Mouse (Mus musculus) myocyte (in vitro differentiated cells): ENCODE results near the gene Slc41a2.

ENCODE experiments used
- CEBPB ChIP-seq: IDR thresholded peaks from 2 replicates; pipeline ENCODE4 v1.6.1; 2011; ENCODE audit warnings: mild to moderate bottlenecking, moderate library complexity; ENCODE audit not compliant: poor library complexity, insufficient read depth, severe bottlenecking
- MAX ChIP-seq: IDR thresholded peaks from one replicate; pipeline ENCODE4 v1.6.1; 2011; ENCODE audit warnings: low read depth, mild to moderate bottlenecking, control low read depth
- MYOD1 ChIP-seq, 3 experiments: IDR thresholded peaks; one replicate each; pipeline ENCODE4 v1.6.1; 2011; ENCODE audit warnings: control low read depth in 2 of 3, low read depth in 2 of 3, mild to moderate bottlenecking in 2 of 3, moderate library complexity in 1 of 3; ENCODE audit not compliant: insufficient read length in 2 of 3, control insufficient read depth in 1 of 3
- MYOG ChIP-seq, 3 experiments: IDR thresholded peaks; one replicate each; pipeline ENCODE4 v1.6.1; 2011; ENCODE audit warnings: control low read depth in 2 of 3, low read depth in 2 of 3, mild to moderate bottlenecking in 2 of 3; ENCODE audit not compliant: insufficient read length in 2 of 3, control insufficient read depth in 1 of 3, insufficient read depth in 1 of 3
- POLR2A ChIP-seq: IDR thresholded peaks from one replicate; pipeline ENCODE4 v1.6.1; 2011; ENCODE audit warnings: low read depth, mild to moderate bottlenecking, control low read depth, moderate library complexity; ENCODE audit not compliant: insufficient read length
- POLR2AphosphoS2 ChIP-seq: IDR thresholded peaks from one replicate; pipeline ENCODE4 v1.6.1; 2011; ENCODE audit warnings: low read depth, control low read depth; ENCODE audit not compliant: insufficient read length
- REST ChIP-seq: IDR thresholded peaks from one replicate; pipeline ENCODE4 v1.6.1; 2011; ENCODE audit warnings: mild to moderate bottlenecking, control low read depth, moderate library complexity; ENCODE audit not compliant: insufficient read depth, insufficient read length
- SRF ChIP-seq: IDR thresholded peaks from one replicate; pipeline ENCODE4 v1.6.1; 2011; ENCODE audit warnings: low read depth; ENCODE audit not compliant: control insufficient read depth, insufficient read length
- TCF12 ChIP-seq: IDR thresholded peaks from one replicate; pipeline ENCODE4 v1.6.1; 2011; ENCODE audit warnings: mild to moderate bottlenecking, control low read depth; ENCODE audit not compliant: poor library complexity, insufficient read depth, severe bottlenecking
- USF1 ChIP-seq: IDR thresholded peaks from one replicate; pipeline ENCODE4 v1.6.1; 2011; ENCODE audit warnings: low read depth, mild to moderate bottlenecking, control low read depth, moderate library complexity

GRCm38 (mm10) chr10:83266241-83266640 is 71.4 kb downstream of the Slc41a2 start:
- TF ChIP-seq CEBPB (no peak), POLR2A (no peak), MYOD1 (IDR thresholded peaks at IDR 0.05; ENCODE audit: control insufficient read depth in 1 of 3, insufficient read length in 2 of 3, low read depth in 2 of 3) (no peak), TCF12 (no peak), USF1 (no peak), POLR2AphosphoS2 (no peak), REST (no peak), MAX (no peak), MYOG (IDR thresholded peaks at IDR 0.05; ENCODE audit: control insufficient read depth in 1 of 3, insufficient read depth in 1 of 3, insufficient read length in 2 of 3, low read depth in 2 of 3) (no peak), SRF (no peak)
